Mouse (Mus musculus) Patski (cell line): Measurements from ENCODE around the gene Zfp513. TPM values are rescaled to one million over a fixed set of nuclear protein-coding genes. Genes with fewer than 3 reads are reported as not detected.
A peak's percentile ranks its signal among the peaks of the same experiment; 100 is the strongest.

ENCODE experiments used
- ATAC-seq: fragments of 100-300 bp; one replicate; pipeline ENCODE4 v1.8.0; 2021
- CTCF ChIA-PET: fragments of 350-600 bp; sonication (Branson Sonifier 250); formaldehyde crosslinking; loops from one replicate; lab custom pipeline; 2022; ENCODE audit warnings: inconsistent platforms; lab: Charles Lee
- POLR2A ChIA-PET: fragments of 350-600 bp; sonication (Branson Sonifier 250); formaldehyde crosslinking; loops from one replicate; lab custom pipeline; 2022; ENCODE audit warnings: antibody characterized with exemption, inconsistent platforms; lab: Charles Lee
- DNase-seq: peaks from one replicate; pipeline ENCODE4 v3.0.0-alpha.2; 2011; ENCODE audit warnings: low read depth, low spot score
- H3K27me3 ChIP-seq: fragments of 371-371 bp; one replicate; pipeline ENCODE4 v1.5.1; 2021
- CTCF ChIP-seq: fragments of 100-300 bp; IDR thresholded peaks from one replicate; pipeline ENCODE4 v1.5.1; 2021
- in situ Hi-C: fragments of 300-500 bp; cut with MboI; formaldehyde crosslinking; loops from 3 replicates; pipeline ENCODE4 v1.11.1; 2018; ENCODE audit warnings: low pct_unique_long_range_greater_than_20kb, mixed read lengths
- polyA plus RNA-seq: library from polyadenylated mRNA; unstranded; gene quantifications from one replicate; pipeline ENCODE4 v1.2.3, GENCODE M21; 2021

The Zfp513 gene
- polyA plus RNA-seq, 1 experiment from 2014 or later = 44.0 TPM

- no peak for ATAC-seq
- H3K27me3 ChIP-seq = no peaks in the 10 kb centered on the region
- in situ Hi-C loops = no loop called here
- no peak for TF ChIP-seq CTCF
- ChIA-PET CTCF (no interaction called here), POLR2A (interaction anchor here (0.6 to 3.0 kb wide), 4 partner anchors 7 to 141 kb away, joined by 3 to 14 read pairs (median 6); partner anchors contain the start of genes Gm29609, Gtf3c2 and Zfp513)
- DNase-seq = no peak
These were observed 7.3 kb downstream of the Zfp513 start for GRCm38 (mm10) chr5:31194486-31195485.

GRCm38 (mm10) chr5:31193631-31194281 lies 8.3 kb downstream of the Zfp513 start:
- no peak for TF ChIP-seq CTCF
- POLR2A ChIA-PET = interaction anchor here (1.1 to 3.0 kb wide), 7 partner anchors 8 to 97 kb away, joined by 3 to 14 read pairs (median 5); partner anchors contain the start of genes Gm29609, Gtf3c2, Ift172 and Zfp513
- in situ Hi-C loops = no loop called here
- CTCF ChIA-PET = interaction anchor here (1.1 to 1.9 kb wide), 3 partner anchors 8 to 134 kb away, joined by 4 to 5 read pairs (median 5); partner anchors contain the start of gene Zfp513
- H3K27me3 ChIP-seq = no peaks in the 10 kb centered on the region
- DNase-seq = no peak
- ATAC-seq = no peak

- in situ Hi-C loops = no loop called here
- DNase-seq (peak; percentile 95), ATAC-seq (peak; percentile 88)
- ChIA-PET CTCF (interaction anchor here (1.0 to 1.9 kb wide), 4 partner anchors 9 to 135 kb away, joined by 4 to 5 read pairs (median 5); partner anchors contain the start of gene Zfp513), POLR2A (interaction anchor here (0.9 to 3.8 kb wide), 10 partner anchors 9 to 97 kb away, joined by 3 to 24 read pairs (median 5); partner anchors contain the start of genes Gm29609, Gtf3c2, Ift172 and Mpv17)
- TF ChIP-seq CTCF = no peak
- no peaks in the 10 kb centered on the region for H3K27me3 ChIP-seq
These were observed 9.0 kb downstream of the Zfp513 start, which contains the start of the genes Snx17 and Eif2b4 for GRCm38 (mm10) chr5:31192939-31193630. Gene Snx17, plus strand, starts transcription at chr5:31193227. Gene Eif2b4, minus strand, starts transcription at chr5:31193430.

- in situ Hi-C loops = no loop called here
- DNase-seq (no peak), ATAC-seq (peak; percentile 41)
- ChIA-PET CTCF (interaction anchor here (0.9 to 1.9 kb wide), 3 partner anchors 11 to 136 kb away, joined by 3 to 5 read pairs (median 4); no protein-coding TSS in a partner anchor), POLR2A (interaction anchor here (0.9 to 3.8 kb wide), 9 partner anchors 10 to 98 kb away, joined by 3 to 24 read pairs (median 4); partner anchors contain the start of genes Gm29609, Gtf3c2, Ift172 and Mpv17)
- no peak for TF ChIP-seq CTCF
- H3K27me3 ChIP-seq = no peaks in the 10 kb centered on the region
These were observed 9.8 kb downstream of the Zfp513 start for GRCm38 (mm10) chr5:31192045-31192938.

GRCm38 (mm10) chr5:31190201-31190600 lies 11.9 kb downstream of the Zfp513 start:
- TF ChIP-seq CTCF = no peak
- ChIA-PET CTCF (interaction anchor here (1.5 kb wide), 1 partner anchor 10 kb away, joined by 8 read pairs; the partner anchor contains the start of genes Gm29609 and Gtf3c2), POLR2A (interaction anchor here (3.8 kb wide), 1 partner anchor 10 kb away, joined by 24 read pairs; the partner anchor contains the start of genes Gm29609 and Gtf3c2)
- in situ Hi-C loops = no loop called here
- DNase-seq (no peak), ATAC-seq (no peak)
- H3K27me3 ChIP-seq = no peaks in the 10 kb centered on the region

- no peaks in the 10 kb centered on the region for H3K27me3 ChIP-seq
- CTCF ChIA-PET = interaction anchor here (1.3 kb wide), 1 partner anchor 25 kb away, joined by 4 read pairs; no protein-coding TSS in a partner anchor
- ATAC-seq (no peak), DNase-seq (no peak)
- in situ Hi-C loops = no loop called here
- POLR2A ChIA-PET = no interaction called here
- TF ChIP-seq CTCF = no peak
These were observed 13.8 kb downstream of the Zfp513 start for GRCm38 (mm10) chr5:31188223-31188840.

- CTCF ChIA-PET = no interaction called here
- no peak for TF ChIP-seq CTCF
- no peak for ATAC-seq
- DNase-seq = no peak
- POLR2A ChIA-PET = no interaction called here
- in situ Hi-C loops = no loop called here
- no peaks in the 10 kb centered on the region for H3K27me3 ChIP-seq
These were observed 18.4 kb downstream of the Zfp513 start for GRCm38 (mm10) chr5:31183678-31184077.

- no peaks in the 10 kb centered on the region for H3K27me3 ChIP-seq
- ChIA-PET CTCF (interaction anchor here (0.6 to 2.4 kb wide), 6 partner anchors 9 to 147 kb away, joined by 3 to 11 read pairs (median 4); no protein-coding TSS in a partner anchor), POLR2A (interaction anchor here (0.9 to 3.5 kb wide), 6 partner anchors 10 to 33 kb away, joined by 3 to 24 read pairs (median 10); partner anchors contain the start of genes Eif2b4, Snx17 and Zfp513)
- in situ Hi-C loops = no loop called here
- no peak for ATAC-seq
- no peak for TF ChIP-seq CTCF
- DNase-seq = no peak
These were observed 20.8 kb downstream of the Zfp513 start for GRCm38 (mm10) chr5:31181183-31181770.
